Mouse (Mus musculus) cortical plate, adult 2 months (tissue): Measurements from ENCODE around the gene Ptpru. TPM values are rescaled to one million over a fixed set of nuclear protein-coding genes. Genes with fewer than 3 reads are reported as not detected.

Experiments used
- H3K27ac ChIP-seq: fragments of 200-500 bp; 2 replicates; pipeline ENCODE4 v1.5.1; 2012; ENCODE audit warnings: low read length, control low read depth, inconsistent platforms; ENCODE audit not compliant: insufficient read depth
- H3K4me1 ChIP-seq: fragments of 200-500 bp; 2 replicates; pipeline ENCODE4 v1.6.1; 2011; ENCODE audit warnings: low read length; ENCODE audit not compliant: control insufficient read depth, insufficient read depth
- H3K4me3 ChIP-seq: fragments of 200-500 bp; 2 replicates; pipeline ENCODE4 v1.5.1; 2011; ENCODE audit warnings: mild to moderate bottlenecking, low read length, control low read depth; ENCODE audit not compliant: insufficient read depth
- CTCF ChIP-seq: fragments of 200-500 bp; IDR thresholded peaks from 2 replicates; pipeline ENCODE4 v1.5.1; 2011; ENCODE audit warnings: mild to moderate bottlenecking, control low read depth, low read length; ENCODE audit not compliant: insufficient read depth; ENCODE audit errors: extremely low read depth
- POLR2A ChIP-seq: fragments of 200-500 bp; IDR thresholded peaks from 2 replicates; pipeline ENCODE4 v1.6.1; 2011; ENCODE audit warnings: mild to moderate bottlenecking, low read length, control low read depth; ENCODE audit not compliant: insufficient read depth; ENCODE audit errors: extremely low read depth
- polyA plus RNA-seq: library from polyadenylated mRNA; depleted of rRNA; stranded (reverse); fragments of >200 nt; gene quantifications from 2 replicates; pipeline ENCODE4 v1.2.3, GENCODE M21; 2012

Ptpru gene
- polyA plus RNA-seq, 1 experiment = 46.1 TPM

GRCm38 (mm10) chr4:131872672-131873292 is 34.7 kb upstream of the Ptpru start:
- peak overlapping the region; percentile 86; the same call in 1 of the 2 replicates for H3K27ac ChIP-seq
- H3K4me1 ChIP-seq = peaks cover 4% of the 10 kb centered on the region; the same call in 1 of the 2 replicates
- peak overlapping the region; percentile 65 for H3K4me3 ChIP-seq
- TF ChIP-seq CTCF = no peak
- TF ChIP-seq POLR2A = no peak

- Histone ChIP-seq H3K4me3 (no peak overlapping the region), H3K27ac (no peak overlapping the region), H3K4me1 (no peaks in the 10 kb centered on the region)
- TF ChIP-seq CTCF (no peak), POLR2A (no peak)
Measured at GRCm38 (mm10) chr4:131861341-131861739, 23.3 kb upstream of the Ptpru start.

GRCm38 (mm10) chr4:131860492-131861340 is 22.6 kb upstream of the Ptpru start:
- TF ChIP-seq CTCF = peak; percentile 99
- no peak for TF ChIP-seq POLR2A
- Histone ChIP-seq H3K4me3 (no peak overlapping the region), H3K4me1 (no peaks in the 10 kb centered on the region), H3K27ac (no peak overlapping the region)

- peaks cover 2% of the 10 kb centered on the region; the same call in 1 of the 2 replicates for H3K4me1 ChIP-seq
- H3K4me3 ChIP-seq = no peak overlapping the region
- no peak for TF ChIP-seq POLR2A
- no peak for TF ChIP-seq CTCF
- H3K27ac ChIP-seq = no peak overlapping the region
Measured at GRCm38 (mm10) chr4:131854950-131855349, 16.9 kb upstream of the Ptpru start.

GRCm38 (mm10) chr4:131849986-131850638 is 12.0 kb upstream of the Ptpru start:
- TF ChIP-seq CTCF (no peak), POLR2A (no peak)

GRCm38 (mm10) chr4:131848082-131848481 is 10.0 kb upstream of the Ptpru start:
- peaks cover 6% of the 10 kb centered on the region for H3K4me1 ChIP-seq
- no peak overlapping the region for H3K4me3 ChIP-seq
- H3K27ac ChIP-seq = no peak overlapping the region
- no peak for TF ChIP-seq CTCF
- TF ChIP-seq POLR2A = no peak

More at GRCm38 (mm10) chr4:131849986-131850638, 12.0 kb upstream of the Ptpru start:
- H3K4me3 ChIP-seq = no peak overlapping the region
- H3K4me1 ChIP-seq = peaks cover 4% of the 10 kb centered on the region; the same call in 1 of the 2 replicates
- H3K27ac ChIP-seq = peak overlapping the region; percentile 74; the same call in 1 of the 2 replicates

- no peak for TF ChIP-seq POLR2A
- no peak for TF ChIP-seq CTCF
- Histone ChIP-seq H3K4me3 (no peak overlapping the region), H3K4me1 (peaks cover 6% of the 10 kb centered on the region), H3K27ac (no peak overlapping the region)
Measured at GRCm38 (mm10) chr4:131845991-131846778, 8.1 kb upstream of the Ptpru start.

- peak within 1 kb of the TSS; percentile 90 for H3K4me3 ChIP-seq
- peaks cover 2% of the 10 kb centered on the region for H3K4me1 ChIP-seq
- H3K27ac ChIP-seq = no peak within 1 kb of the TSS
- TF ChIP-seq CTCF = no peak
- peak; percentile 76; the same call in 1 of the 2 replicates for TF ChIP-seq POLR2A
Measured at GRCm38 (mm10) chr4:131843290-131843743, 5.2 kb upstream of the Ptpru start, which contains the start of gene Mecr. TSS of gene Mecr (plus strand) at chr4:131843470.

GRCm38 (mm10) chr4:131836891-131837491 is 1.1 kb downstream of the Ptpru start:
- TF ChIP-seq CTCF (no peak), POLR2A (no peak)
- H3K27ac ChIP-seq = no peak overlapping the region

More at GRCm38 (mm10) chr4:131836891-131837491, 1.1 kb downstream of the Ptpru start:
- peak overlapping the region; percentile 50 for H3K4me3 ChIP-seq
- H3K4me1 ChIP-seq = no peaks in the 10 kb centered on the region
